Comparison of ENCODE assay signal across 9 mouse cellular contexts in genomic region chr12:55299336-55299735, GRCm38 (mm10). TPM values are rescaled to one million over a fixed set of nuclear protein-coding genes. Genes with fewer than 3 reads are reported as not detected.
DNase-seq lines count a peak whose midpoint lies in the region; ATAC-seq lines count a peak whose summit lies in the region.
"Had no signal": no experiment of that assay in that cellular context is flagged by ENCODE, and none has a peak within 500 bp of the region (broad histone marks: within the 10 kb centered on the region; RNA-seq: fewer than 3 reads in every experiment).

1110008L16Rik (plus strand) TSS chr12:55299577.

- no peaks in the 10 kb centered on the region for H3K27me3 ChIP-seq in kidney, embryonic 16.5 days (ENCODE audit: insufficient read depth, low read length)
- no peaks in the 10 kb centered on the region for H3K27me3 ChIP-seq in forebrain, embryonic 15.5 days
- H3K27me3 ChIP-seq: hindbrain, embryonic 15.5 days had no signal

- no peak within 1 kb of the TSS for H3K4me3 ChIP-seq in kidney, embryonic 16.5 days (ENCODE audit: low read length)
- no peak within 1 kb of the TSS for H3K4me3 ChIP-seq in forebrain, embryonic 15.5 days

- ATAC-seq in kidney, embryonic 16.5 days (ENCODE audit: low FRiP score, low TSS enrichment), result no peak
- no peak for ATAC-seq in forebrain, embryonic 15.5 days (replicated peaks)
- ATAC-seq in megakaryocyte-erythroid progenitor cell, adult 5-6 weeks (replicated peaks; ENCODE audit: low FRiP score, low TSS enrichment, poor library complexity, severe bottlenecking), result no peak
- ATAC-seq in frontal cortex, adult (ENCODE audit: low TSS enrichment), result no peak

- peaks cover 32% of the 10 kb centered on the region for H3K4me1 ChIP-seq in kidney, embryonic 16.5 days (ENCODE audit: insufficient read depth, low read length)
- H3K4me1 ChIP-seq in forebrain, embryonic 15.5 days, result peaks cover 37% of the 10 kb centered on the region

- peaks cover 36% of the 10 kb centered on the region for H3K36me3 ChIP-seq in kidney, embryonic 16.5 days (ENCODE audit: insufficient read depth, low read length)
- H3K36me3 ChIP-seq in forebrain, embryonic 15.5 days, result peaks cover 29% of the 10 kb centered on the region

- no peaks in the 10 kb centered on the region for H3K9me3 ChIP-seq in kidney, embryonic 16.5 days (ENCODE audit: low read length)
- H3K9me3 ChIP-seq in forebrain, embryonic 15.5 days, result no peaks in the 10 kb centered on the region
- H3K9me3 ChIP-seq: hindbrain, embryonic 15.5 days had no signal

- peak within 1 kb of the TSS; percentile 35; the same call in 1 of the 2 replicates for H3K9ac ChIP-seq in kidney, embryonic 16.5 days (replicated peaks; ENCODE audit: low read length)
- no peak within 1 kb of the TSS for H3K9ac ChIP-seq in forebrain, embryonic 15.5 days (replicated peaks)
- H3K9ac ChIP-seq: hindbrain, embryonic 15.5 days had no signal

- no peak within 1 kb of the TSS for H3K4me2 ChIP-seq in kidney, embryonic 16.5 days (replicated peaks; ENCODE audit: low read depth, low read length)
- no peak within 1 kb of the TSS for H3K4me2 ChIP-seq in forebrain, embryonic 15.5 days (replicated peaks)

- H3K27ac ChIP-seq in kidney, embryonic 16.5 days (ENCODE audit: low read length), result no peak within 1 kb of the TSS
- H3K27ac ChIP-seq in forebrain, embryonic 15.5 days (replicated peaks), result no peak within 1 kb of the TSS
- H3K27ac ChIP-seq: hindbrain, embryonic 15.5 days had no signal

- WGBS in kidney, embryonic 16.5 days, result 60% methylated on average over 5 of the region's 5 CpGs
- 93% methylated on average over 5 of the region's 5 CpGs for WGBS in forebrain, embryonic 15.5 days

- DNase-seq in kidney, postnatal 36 days, result no peak
- no peak for DNase-seq in adrenal gland, postnatal 10 days
- DNase-seq in left cerebral cortex, adult 9 months (ENCODE audit: low spot score in 2 of 2), result no peak
- no peak for DNase-seq in kidney, adult 18-20 months

RNA-seq across cellular contexts. Expression of gene 1110008L16Rik, which starts in this region (rescaled TPM):
- 15.5 and 15.6 TPM in 2 replicates for polyA plus RNA-seq in kidney, embryonic 16.5 days (2015; fragmentation: Nextera tagmentation; extraction: Ambion mirVana)
- total RNA-seq in adrenal gland, postnatal 10 days (2021), result 10 to 100 TPM; 15.5 to 16.8 TPM
- 10.7 and 12.2 TPM in 2 replicates for polyA plus RNA-seq in forebrain, embryonic 15.5 days (2015; fragmentation: Nextera tagmentation; extraction: Ambion mirVana)
- total RNA-seq in megakaryocyte-erythroid progenitor cell, adult 5-6 weeks (2014; fragmentation: Nextera tagmentation), result 31.6 and 45.5 TPM in 2 replicates
- total RNA-seq in megakaryocyte-erythroid progenitor cell, adult 5-6 weeks (2017), result 40.3 and 47.5 TPM in 2 replicates
